In the genomic region with DNA sequence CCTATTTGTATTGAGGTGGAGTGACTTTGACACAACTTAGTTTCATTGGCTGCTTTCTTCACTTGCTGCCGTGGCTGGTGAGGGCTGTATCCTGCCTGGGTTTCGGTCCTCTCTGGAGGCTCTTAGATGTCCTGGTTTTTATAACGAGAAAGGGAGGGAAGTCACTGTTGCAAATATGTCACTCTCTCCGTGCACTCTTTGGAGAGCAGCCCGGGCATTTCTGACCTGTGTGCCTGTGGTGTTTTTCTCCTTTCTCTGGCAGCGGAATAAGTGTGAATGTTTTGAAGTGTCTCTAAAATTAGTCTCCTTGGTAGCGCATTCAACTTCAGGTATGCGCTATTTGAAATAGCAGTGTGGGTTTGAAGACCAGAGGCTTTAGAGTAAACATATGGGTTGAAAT, we compare ENCODE assay signal across 14 mouse cellular contexts. TPM values are rescaled to one million over a fixed set of nuclear protein-coding genes. Genes with fewer than 3 reads are reported as not detected.
DNase-seq lines count a peak whose midpoint lies in the region; ATAC-seq and TF ChIP-seq lines count a peak whose summit lies in the region.
"Had no signal": no experiment of that assay in that cellular context is flagged by ENCODE, and none has a peak within 500 bp of the region (broad histone marks: within the 10 kb centered on the region; RNA-seq: fewer than 3 reads in every experiment).

No protein-coding gene starts in this region.

- no peaks in the 10 kb centered on the region for H3K27me3 ChIP-seq in hindbrain, embryonic 16.5 days (replicated peaks; ENCODE audit: control insufficient read depth, insufficient read depth, low read length)
- H3K27me3 ChIP-seq in intestine, embryonic 15.5 days (replicated peaks) = no peaks in the 10 kb centered on the region
- H3K27me3 ChIP-seq: hindbrain, embryonic 12.5 days; midbrain, embryonic 12.5 days; stomach, embryonic 15.5 days had no signal

- intact Hi-C loops in gastrocnemius, adult 2 months (cut with DNase I) = no loop called here
- intact Hi-C loops in heart, postnatal 36 days (cut with DNase I) = no loop called here

- H3K9ac ChIP-seq in hindbrain, embryonic 16.5 days (ENCODE audit: low read depth, low read length) = no peak overlapping the region
- H3K9ac ChIP-seq in intestine, embryonic 15.5 days = no peak overlapping the region
- H3K9ac ChIP-seq: forebrain, postnatal 0 days; hindbrain, embryonic 12.5 days; midbrain, embryonic 12.5 days; stomach, embryonic 15.5 days had no signal

- H3K4me3 ChIP-seq in gastrocnemius, adult 2 months = peak overlapping the region; percentile 1
- no peak overlapping the region for H3K4me3 ChIP-seq in hindbrain, embryonic 16.5 days (ENCODE audit: low read length)
- no peak overlapping the region for H3K4me3 ChIP-seq in intestine, embryonic 15.5 days (replicated peaks)
- H3K4me3 ChIP-seq: hindbrain, embryonic 12.5 days; midbrain, embryonic 12.5 days; stomach, embryonic 15.5 days had no signal

- ATAC-seq in hindbrain, embryonic 16.5 days = no peak
- no peak for ATAC-seq in intestine, embryonic 15.5 days

- 64% methylated on average over 8 of the region's 8 CpGs for WGBS in hindbrain, embryonic 16.5 days
- WGBS in intestine, embryonic 15.5 days = 40% methylated on average over 8 of the region's 8 CpGs

- DNase-seq in gastrocnemius, adult 2 months = peak; percentile 47
- no peak for DNase-seq in gastrocnemius, postnatal 10 days
- peak; percentile 64 for DNase-seq in cerebellum, adult 8-10 months
- DNase-seq in heart, adult 9 months (ENCODE audit: low spot score in 2 of 2) = peak; percentile 52 to 74
- DNase-seq in heart, postnatal 36 days = peak; percentile 29 to 44
- no peak for DNase-seq in left cerebral cortex, adult 11 months (ENCODE audit: low spot score)
- DNase-seq: forebrain, postnatal 0 days; kidney, adult 8-10 months; thymus, postnatal 36 days had no signal

- H3K36me3 ChIP-seq in hindbrain, embryonic 16.5 days (ENCODE audit: control insufficient read depth, insufficient read depth, low read length) = no peaks in the 10 kb centered on the region
- H3K36me3 ChIP-seq in intestine, embryonic 15.5 days = no peaks in the 10 kb centered on the region
- H3K36me3 ChIP-seq: hindbrain, embryonic 12.5 days; midbrain, embryonic 12.5 days; stomach, embryonic 15.5 days had no signal

- H3K9me3 ChIP-seq in hindbrain, embryonic 16.5 days (ENCODE audit: control insufficient read depth, low read length) = no peaks in the 10 kb centered on the region
- no peaks in the 10 kb centered on the region for H3K9me3 ChIP-seq in intestine, embryonic 15.5 days
- H3K9me3 ChIP-seq: hindbrain, embryonic 12.5 days; midbrain, embryonic 12.5 days; stomach, embryonic 15.5 days had no signal

- H3K27ac ChIP-seq in gastrocnemius, adult 2 months = peak overlapping the region; percentile 73
- H3K27ac ChIP-seq in hindbrain, embryonic 16.5 days (ENCODE audit: low read depth, low read length) = no peak overlapping the region
- no peak overlapping the region for H3K27ac ChIP-seq in intestine, embryonic 15.5 days
- H3K27ac ChIP-seq: hindbrain, embryonic 12.5 days; midbrain, embryonic 12.5 days; stomach, embryonic 15.5 days had no signal

- H3K4me1 ChIP-seq in hindbrain, embryonic 16.5 days (ENCODE audit: control insufficient read depth, insufficient read depth, low read depth, low read length) = peaks cover 23% of the 10 kb centered on the region
- peaks cover 8% of the 10 kb centered on the region; the same call in 1 of the 2 replicates for H3K4me1 ChIP-seq in intestine, embryonic 15.5 days (replicated peaks)
- H3K4me1 ChIP-seq: midbrain, embryonic 12.5 days had no signal

- TF ChIP-seq CTCF in gastrocnemius, adult 2 months (IDR thresholded peaks at IDR 0.05) = no peak

- H3K4me2 ChIP-seq in hindbrain, embryonic 16.5 days (ENCODE audit: low read length) = no peak overlapping the region
- H3K4me2 ChIP-seq in intestine, embryonic 15.5 days (replicated peaks) = no peak overlapping the region
- H3K4me2 ChIP-seq: hindbrain, embryonic 12.5 days; midbrain, embryonic 12.5 days; stomach, embryonic 15.5 days had no signal

RNA-seq across cellular contexts. Expression of a gene that starts 19.2 kb away (rescaled TPM):
- 1 to 10 TPM in 1 of 2 experiments, under 1 TPM in 1; 0.61 to 7.8 TPM for total RNA-seq in gastrocnemius, adult 2 months (2021)
- 1 to 10 TPM; 7.4 to 8.8 TPM for total RNA-seq in gastrocnemius, postnatal 10 days (2021)
- total RNA-seq in heart, postnatal 36 days (2021) = 10 to 100 TPM; 23.6 to 30.0 TPM
- 12.6 and 12.9 TPM in 2 replicates for polyA plus RNA-seq in hindbrain, embryonic 16.5 days (2015; fragmentation: Nextera tagmentation; extraction: Ambion mirVana)
- polyA plus RNA-seq in intestine, embryonic 15.5 days (2015; fragmentation: Nextera tagmentation; extraction: Ambion mirVana) = 19.4 and 25.1 TPM in 2 replicates

RNA-seq across cellular contexts. Expression of a gene that starts 58.2 kb away (rescaled TPM):
- under 1 TPM; 0.08 to 0.28 TPM for total RNA-seq in gastrocnemius, adult 2 months (2021)
- total RNA-seq in gastrocnemius, postnatal 10 days (2021) = under 1 TPM; 0.73 to 0.90 TPM
- under 1 TPM; 0.44 to 0.49 TPM for total RNA-seq in heart, postnatal 36 days (2021)
- polyA plus RNA-seq in hindbrain, embryonic 16.5 days (2015; fragmentation: Nextera tagmentation; extraction: Ambion mirVana) = 66.1 and 68.1 TPM in 2 replicates
- polyA plus RNA-seq in intestine, embryonic 15.5 days (2015; fragmentation: Nextera tagmentation; extraction: Ambion mirVana) = 1.7 and 1.9 TPM in 2 replicates

Comparison
In these comparisons a context has a peak if more than half of its experiments do, and no peak if none do; other contexts are left out.
1. DNase-seq: peak in gastrocnemius, adult 2 months (single experiment), cerebellum, adult 8-10 months (single experiment), heart, adult 9 months (2 of 2) and heart, postnatal 36 days (2 of 2); none in gastrocnemius, postnatal 10 days (single experiment) and left cerebral cortex, adult 11 months (single experiment).